Mouse (Mus musculus) Muller cell, postnatal 12 days (primary cell): ENCODE results near the gene Zbtb9.

Experiments
- DNase-seq: peaks from one replicate; pipeline ENCODE4 v3.0.0-alpha.2; 2015; ENCODE audit errors: inconsistent ontology term

Gene Zbtb9

GRCm38 (mm10) chr17:27040304-27041045 lies 67.5 kb downstream of the Zbtb9 start:
- peak; percentile 42 for DNase-seq

GRCm38 (mm10) chr17:27041046-27041786 lies 68.2 kb downstream of the Zbtb9 start:
- no peak for DNase-seq

- no peak for DNase-seq
These were observed 68.8 kb downstream of the Zbtb9 start for GRCm38 (mm10) chr17:27041787-27042055.

GRCm38 (mm10) chr17:27042840-27043239 lies 69.9 kb downstream of the Zbtb9 start:
- peak; percentile 35 for DNase-seq

- no peak for DNase-seq
These were observed 72.2 kb downstream of the Zbtb9 start for GRCm38 (mm10) chr17:27045164-27045563.

- no peak for DNase-seq
These were observed 74.9 kb downstream of the Zbtb9 start for GRCm38 (mm10) chr17:27047762-27048444.

GRCm38 (mm10) chr17:27048445-27049239 lies 75.7 kb downstream of the Zbtb9 start:
- peak; percentile 46 for DNase-seq

GRCm38 (mm10) chr17:27050853-27051252 lies 77.9 kb downstream of the Zbtb9 start:
- DNase-seq = no peak

- no peak for DNase-seq
These were observed 78.5 kb downstream of the Zbtb9 start for GRCm38 (mm10) chr17:27051514-27051913.

GRCm38 (mm10) chr17:27056170-27056569 lies 83.2 kb downstream of the Zbtb9 start:
- peak; percentile 89 for DNase-seq

- DNase-seq = peak; percentile 82
These were observed 84.0 kb downstream of the Zbtb9 start, which contains the start of gene Itpr3 for GRCm38 (mm10) chr17:27056812-27057516. TSS of gene Itpr3 (plus strand) at chr17:27057304.

GRCm38 (mm10) chr17:27057517-27058055 lies 84.6 kb downstream of the Zbtb9 start:
- DNase-seq = no peak
